Mouse (Mus musculus): ENCODE results near the gene Ripply3.
"Not testable (repeated sequence)": the region's sequence is repeated elsewhere in the genome, so short reads cannot be mapped to it uniquely, and the experiment has no call there.

Ripply3 gene

DNA sequence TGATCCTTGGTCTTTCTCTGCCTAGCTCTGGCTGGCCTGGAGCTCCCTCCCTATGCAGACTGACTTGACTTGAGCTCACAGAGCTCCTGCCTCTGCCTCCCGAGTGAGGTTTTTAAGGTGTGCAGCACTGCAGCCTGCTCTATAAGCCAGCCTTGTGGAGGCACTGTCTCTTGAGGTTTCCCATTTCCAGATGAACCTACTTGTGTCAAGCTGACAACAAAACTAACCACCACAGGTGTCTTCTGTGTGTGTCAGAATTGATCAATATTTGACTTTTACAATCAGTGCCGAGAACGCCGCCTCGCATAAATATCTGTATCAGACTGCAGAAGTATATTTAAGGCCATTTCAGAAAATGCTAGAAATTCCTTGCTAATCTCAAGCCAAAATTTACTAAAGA lies 13.6 kb upstream of the Ripply3 start:
- DNase-seq (ENCODE audit: low read depth, low spot score): no peak

DNA sequence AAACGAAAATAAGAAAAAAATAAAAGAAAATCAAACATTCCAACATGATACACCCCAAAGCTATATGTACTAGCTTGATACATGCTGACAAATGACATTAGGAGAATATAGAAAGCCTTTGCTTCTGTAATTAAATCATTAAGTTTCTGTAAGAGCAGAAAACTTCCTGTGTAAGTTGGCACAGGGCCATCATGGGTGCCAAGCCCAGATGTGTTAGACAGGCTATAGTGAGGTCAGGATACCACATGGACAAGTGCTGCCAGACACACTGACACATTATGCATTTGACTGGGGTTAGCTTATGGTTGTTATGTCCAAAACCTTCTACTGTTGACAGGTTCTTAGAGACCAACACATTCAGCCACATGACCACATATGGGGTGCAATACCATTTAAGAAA lies 13.0 kb upstream of the Ripply3 start:
- no peak for DNase-seq (ENCODE audit: low read depth, low spot score)

- no peak for DNase-seq (ENCODE audit: low read depth, low spot score)
Measured at GRCm38 (mm10) chr16:94317752-94318151, 10.5 kb upstream of the Ripply3 start.

GRCm38 (mm10) chr16:94320223-94320622 lies 8.0 kb upstream of the Ripply3 start:
- no peak for DNase-seq (ENCODE audit: low read depth, low spot score)

DNA sequence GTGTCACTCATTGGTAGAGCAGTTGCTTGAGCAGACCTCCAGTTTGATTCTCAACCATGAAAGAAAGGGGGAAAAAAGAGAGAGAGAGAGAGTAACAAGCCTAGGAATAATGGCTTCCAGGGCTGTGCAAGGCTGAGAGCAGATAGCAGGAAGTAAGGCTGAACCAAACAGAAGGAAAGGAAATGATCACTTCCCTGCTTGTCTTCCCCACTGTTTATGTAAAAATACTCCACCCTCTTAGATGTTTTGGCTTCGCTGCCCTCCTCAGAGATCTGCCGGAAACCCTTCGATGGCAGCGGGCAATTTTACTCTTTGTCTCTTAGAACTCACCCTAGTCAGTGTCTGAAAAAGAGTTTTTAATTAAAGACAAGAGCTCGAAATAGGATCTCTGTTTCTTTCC lies 4.5 kb upstream of the Ripply3 start:
- no peak for DNase-seq (ENCODE audit: low read depth, low spot score)

DNA sequence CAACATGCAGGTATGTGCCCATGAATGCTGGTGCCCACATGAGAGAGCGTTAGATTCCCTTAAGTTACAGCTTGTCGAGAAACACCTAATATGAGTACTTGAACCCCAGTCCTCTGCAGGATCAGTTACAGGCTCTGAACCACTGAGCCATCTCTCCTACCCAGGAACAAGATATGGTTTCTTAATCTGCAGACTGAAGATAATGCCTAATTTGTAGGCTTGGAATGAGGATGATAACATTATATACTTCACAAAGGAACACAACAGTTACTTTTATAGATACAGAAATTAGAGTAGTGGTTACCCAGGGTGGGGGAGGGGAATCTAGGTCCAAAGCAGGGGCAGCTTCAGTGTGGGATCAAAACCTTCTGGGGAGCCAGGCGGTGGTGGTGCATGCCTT lies 2.2 kb upstream of the Ripply3 start:
- DNase-seq (ENCODE audit: low read depth, low spot score): no peak

DNA sequence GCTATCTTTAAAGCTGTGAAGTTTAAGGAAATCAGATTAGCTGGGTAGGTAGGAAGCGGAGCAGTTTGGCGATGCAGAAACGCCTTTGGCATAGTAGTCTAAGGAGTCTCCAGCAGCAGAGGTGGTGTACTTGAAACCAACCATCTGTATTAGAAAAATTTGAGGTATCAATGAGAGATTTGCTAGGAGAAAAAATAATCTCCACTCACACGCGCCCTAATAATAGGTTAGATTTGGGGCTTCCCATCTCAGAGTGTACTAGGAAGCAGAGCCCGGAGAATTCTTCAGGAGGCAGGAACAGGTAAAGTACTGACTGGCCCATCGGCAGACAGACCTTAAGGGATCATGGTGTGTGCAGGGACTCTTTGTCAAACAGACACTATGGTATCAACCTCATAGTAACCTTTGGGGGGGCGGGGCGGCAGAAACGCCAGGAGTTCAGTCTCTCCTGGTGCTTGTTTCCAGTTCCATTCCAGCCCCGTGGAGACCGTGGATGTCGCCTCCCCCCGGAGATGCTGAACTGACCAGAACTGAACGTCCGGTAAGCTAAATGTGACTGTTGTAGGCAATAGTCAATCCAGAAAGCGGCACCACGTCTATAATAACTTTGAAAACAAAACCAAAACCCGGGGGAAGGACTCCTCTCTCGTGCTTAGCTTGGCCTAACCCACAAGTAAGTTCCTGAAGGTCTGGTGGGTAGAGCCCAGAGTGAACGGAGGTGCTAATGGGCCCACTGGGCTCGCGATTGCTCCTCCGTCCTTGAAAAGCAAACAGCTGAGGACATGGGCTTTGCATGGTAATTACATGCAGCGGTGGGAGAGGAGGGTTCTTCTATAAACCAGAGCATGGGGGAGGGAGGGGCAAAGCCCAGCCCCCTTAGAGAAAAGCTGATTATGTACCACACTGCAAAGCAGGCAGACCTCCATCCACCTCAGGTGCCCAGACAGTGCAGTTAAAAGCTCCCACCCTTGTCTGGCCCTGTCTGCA lies 954 bp downstream of the Ripply3 start:
- no peak for DNase-seq (ENCODE audit: low read depth, low spot score)

DNA sequence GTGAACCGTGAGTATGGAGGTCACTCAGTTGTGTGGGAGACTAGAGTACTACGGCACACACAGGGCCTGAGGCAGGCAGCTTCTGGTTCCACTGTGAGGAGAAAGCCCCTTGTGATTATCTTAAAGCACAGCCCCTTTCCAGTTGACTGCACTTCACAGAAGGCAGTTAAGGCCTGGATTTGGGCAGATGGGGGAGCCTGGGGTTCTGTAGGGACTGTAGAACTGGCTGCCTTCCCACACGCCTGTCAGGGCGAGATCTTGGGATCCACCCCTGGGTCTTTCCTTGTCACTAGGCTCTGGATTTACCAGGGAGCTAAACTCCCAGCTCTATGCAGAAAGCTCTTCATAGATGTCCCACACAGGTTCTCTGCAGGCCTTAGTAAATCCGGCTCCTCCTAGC lies 2.2 kb downstream of the Ripply3 start:
- DNase-seq (ENCODE audit: low read depth, low spot score): no peak

- DNase-seq (ENCODE audit: low read depth, low spot score): no peak
Measured at GRCm38 (mm10) chr16:94331233-94331885, 3.1 kb downstream of the Ripply3 start.

DNA sequence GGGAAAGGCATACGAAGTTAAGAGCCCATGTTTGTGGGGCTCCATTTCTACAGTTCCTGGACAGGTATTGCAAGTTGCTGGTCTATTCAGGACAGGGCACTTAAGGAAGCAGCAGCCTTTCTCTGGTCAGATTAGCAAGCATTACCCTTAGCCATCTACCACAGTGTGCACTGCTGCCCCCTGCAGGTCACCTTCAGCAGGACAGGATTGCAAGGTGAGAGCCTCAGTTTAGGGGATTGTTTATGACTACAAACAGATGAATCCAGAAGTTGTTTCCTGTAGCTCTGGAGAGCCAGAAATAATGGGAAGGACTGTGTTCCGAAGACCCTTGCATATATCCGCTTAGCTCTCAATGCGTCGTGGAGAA lies 3.6 kb downstream of the Ripply3 start:
- DNase-seq (ENCODE audit: low read depth, low spot score): peak; percentile 51

GRCm38 (mm10) chr16:94335656-94336055 lies 7.4 kb downstream of the Ripply3 start:
- no peak for DNase-seq (ENCODE audit: low read depth, low spot score)

DNA sequence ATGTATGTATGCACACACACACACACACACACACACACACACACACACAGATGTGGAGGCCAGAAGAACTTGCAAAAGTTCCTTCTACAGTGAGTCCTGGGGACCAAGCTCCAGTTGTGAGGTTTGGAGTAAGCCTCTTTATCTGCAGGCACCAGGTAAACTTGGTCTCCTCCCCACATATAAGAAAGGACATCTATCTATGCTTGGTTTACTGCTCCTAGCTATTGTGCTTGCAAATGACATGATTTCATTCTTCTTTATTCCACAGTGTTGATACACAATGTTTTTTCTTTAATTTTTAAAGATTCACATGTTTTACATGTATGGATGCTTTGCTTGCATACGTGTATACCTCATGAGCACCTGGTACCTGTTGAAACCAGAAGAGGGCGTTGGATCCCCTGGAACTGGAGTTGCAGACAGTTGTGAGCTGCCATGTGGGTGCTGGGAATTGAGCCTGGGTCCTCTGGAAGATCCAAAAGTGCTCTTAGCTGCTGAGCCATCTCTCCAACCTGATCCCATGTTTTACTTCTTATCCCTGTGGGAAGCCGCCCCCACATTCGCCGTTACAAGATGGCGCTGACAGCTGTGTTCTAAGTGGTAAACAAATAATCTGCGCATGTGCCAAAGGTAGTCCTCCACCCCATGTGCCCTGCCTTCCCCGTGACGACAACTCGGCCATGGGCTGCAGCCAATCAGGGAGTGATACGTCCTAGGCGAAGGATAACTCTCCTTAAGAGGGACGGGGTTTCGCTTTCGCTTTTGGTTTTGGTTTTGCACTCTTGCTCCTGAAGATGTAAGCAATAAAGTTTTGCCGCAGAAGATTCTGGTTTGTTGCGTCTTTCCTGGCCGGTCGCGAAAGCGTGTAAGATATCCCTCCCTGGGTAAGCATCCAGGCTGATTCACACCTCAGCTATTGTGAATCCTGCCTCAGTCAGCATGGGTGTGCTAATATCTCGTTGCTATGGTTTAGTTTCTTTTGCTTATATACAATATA lies 11.2 kb downstream of the Ripply3 start:
- DNase-seq (ENCODE audit: low read depth, low spot score): not testable (repeated sequence)

DNA sequence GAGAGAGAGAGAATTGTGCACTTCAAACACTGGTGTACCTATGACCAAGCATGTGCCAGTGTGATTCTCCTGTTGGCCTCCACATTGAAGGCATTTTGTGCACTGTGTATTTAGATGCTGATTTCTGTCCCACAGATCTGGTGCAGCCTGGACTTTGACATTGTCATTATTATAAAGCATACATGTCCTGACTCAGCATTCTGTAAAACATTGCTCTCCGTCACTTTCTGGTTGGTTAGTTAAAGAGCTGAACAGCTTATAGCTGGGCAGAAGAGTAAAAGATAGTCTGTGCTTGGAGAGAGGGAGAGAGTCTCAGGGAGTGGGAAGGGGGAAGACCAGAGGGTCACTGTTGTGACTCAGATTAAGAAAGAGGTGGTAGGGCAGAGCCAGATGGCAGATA lies 17.5 kb downstream of the Ripply3 start:
- DNase-seq (ENCODE audit: low read depth, low spot score): no peak

GRCm38 (mm10) chr16:94347080-94347731 lies 19.0 kb downstream of the Ripply3 start:
- no peak for DNase-seq (ENCODE audit: low read depth, low spot score)

- DNase-seq (ENCODE audit: low read depth, low spot score): no peak
Measured at GRCm38 (mm10) chr16:94348779-94349178, 20.6 kb downstream of the Ripply3 start.

DNA sequence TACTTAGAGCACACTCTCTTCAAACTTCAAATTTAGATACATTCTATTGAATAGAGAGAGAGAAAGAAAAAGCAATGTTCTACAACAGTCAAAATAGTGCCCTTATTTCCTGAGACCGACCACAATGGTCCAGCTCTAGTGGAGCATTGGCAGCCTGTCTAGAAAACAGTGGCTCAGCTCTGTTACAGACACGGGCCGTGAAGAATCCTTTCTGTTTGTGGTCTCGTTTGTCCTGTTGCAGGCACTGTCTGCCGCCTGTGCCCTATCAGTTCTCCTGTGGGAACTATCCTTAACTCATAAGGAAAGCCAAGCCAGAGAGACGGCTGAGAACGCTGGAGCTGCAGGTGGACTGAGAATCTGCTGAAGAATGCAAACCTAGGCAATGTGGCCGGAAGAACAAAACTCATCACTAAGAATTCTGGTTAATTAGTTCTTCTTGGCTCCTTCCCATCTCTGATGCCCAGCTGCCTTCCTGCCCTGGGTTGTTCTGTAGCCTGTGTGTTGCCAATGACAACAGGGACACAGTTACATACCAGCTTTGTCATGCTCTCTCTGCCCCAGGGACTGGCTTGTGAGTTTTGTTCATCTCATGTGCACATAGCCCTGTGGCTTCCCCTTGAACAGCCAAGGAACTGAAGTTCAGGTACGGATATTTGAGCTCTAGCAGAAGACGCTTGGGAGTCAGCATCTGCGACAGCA lies 21.5 kb downstream of the Ripply3 start:
- no peak for DNase-seq (ENCODE audit: low read depth, low spot score)

- DNase-seq (ENCODE audit: low read depth, low spot score): no peak
Measured at GRCm38 (mm10) chr16:94350287-94350677, 22.1 kb downstream of the Ripply3 start.

DNA sequence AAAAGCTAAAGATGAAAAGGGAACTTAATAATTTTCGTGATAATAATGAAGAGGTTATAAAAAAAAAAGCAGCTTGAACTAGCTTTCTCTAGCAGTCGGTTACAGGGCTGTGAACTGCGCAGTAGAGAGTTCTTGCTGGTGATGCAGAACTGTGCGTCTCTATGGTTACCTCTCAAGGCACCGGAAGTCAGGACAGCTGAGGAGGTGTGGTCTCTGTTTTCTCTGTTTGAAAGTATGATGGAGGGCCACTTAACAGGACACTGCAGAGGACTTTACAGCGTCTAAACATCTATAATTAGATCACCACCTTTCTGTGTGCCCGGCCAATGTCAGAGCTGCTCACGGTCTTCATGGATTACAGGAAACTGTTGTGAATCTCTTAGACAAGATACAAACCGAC lies 26.2 kb downstream of the Ripply3 start:
- DNase-seq (ENCODE audit: low read depth, low spot score): no peak

GRCm38 (mm10) chr16:94356046-94356445 lies 27.8 kb downstream of the Ripply3 start:
- no peak for DNase-seq (ENCODE audit: low read depth, low spot score)

DNA sequence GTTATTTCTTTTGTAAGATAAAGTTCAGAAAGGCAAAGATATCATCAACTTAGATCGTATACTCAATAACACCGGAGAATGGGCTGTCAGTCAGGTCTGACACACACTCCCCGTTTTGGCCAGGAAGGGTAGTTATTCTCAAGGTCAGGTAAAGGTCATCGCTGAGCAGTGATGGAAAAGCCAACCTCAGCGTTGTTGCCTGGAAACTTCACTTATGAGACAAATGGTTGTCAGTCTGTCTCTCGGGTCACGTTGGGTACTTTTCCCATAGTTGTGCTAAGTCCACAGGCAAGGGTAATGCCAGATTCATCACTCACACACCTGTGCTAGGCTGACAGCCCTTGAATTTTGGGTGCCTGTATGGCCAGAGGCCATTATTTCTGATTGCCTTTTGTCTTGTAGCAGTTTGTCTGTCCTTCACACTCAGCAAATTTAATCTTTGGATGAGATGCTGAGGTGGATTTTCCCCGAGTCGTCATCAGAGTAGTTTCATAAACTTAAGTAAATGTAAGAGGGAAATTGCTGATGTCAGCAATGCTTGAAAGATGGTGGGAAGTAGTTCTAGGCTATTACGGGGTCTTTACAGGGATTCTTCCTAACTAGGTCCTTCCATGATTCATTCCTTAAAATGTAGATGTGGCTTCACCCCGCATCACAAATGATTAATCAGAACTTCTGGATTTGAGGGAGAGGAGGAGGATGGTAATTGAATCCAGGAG lies 28.7 kb downstream of the Ripply3 start:
- DNase-seq (ENCODE audit: low read depth, low spot score): no peak

All from skeletal muscle tissue, adult 2 months (tissue).